Mouse (Mus musculus) neural tube, embryonic 12.5 days (tissue): ENCODE measurements at regions not wholly inside any gene's neighbourhood (a gene's known extent, or its start where the extent isn't known, plus 50 kb on each side); places are given as distances from the start of the nearest gene placed in this dataset.

Experiments used
- ATAC-seq: fragments of 200-750 bp; cut with Nextera tagmentation; 2 replicates; pipeline ENCODE4 v1.8.0; 2017; ENCODE audit warnings: low read depth, mild to moderate bottlenecking, moderate TSS enrichment, moderate library complexity; ENCODE audit not compliant: low FRiP score
- H3K27ac ChIP-seq: fragments of 300-500 bp; sonication (generic); 2 replicates; pipeline ENCODE4 v1.5.1; 2016
- H3K27me3 ChIP-seq: fragments of 300-500 bp; sonication (generic); replicated peaks from 2 replicates; pipeline ENCODE4 v1.6.1; 2016; ENCODE audit warnings: mild to moderate bottlenecking
- H3K36me3 ChIP-seq: fragments of 300-500 bp; sonication (generic); 2 replicates; pipeline ENCODE4 v1.6.1; 2016; ENCODE audit warnings: mild to moderate bottlenecking
- H3K4me1 ChIP-seq: fragments of 300-500 bp; sonication (generic); 2 replicates; pipeline ENCODE4 v1.6.1; 2016
- H3K4me2 ChIP-seq: fragments of 300-500 bp; sonication (generic); replicated peaks from 2 replicates; pipeline ENCODE4 v1.6.1; 2016; ENCODE audit warnings: mild to moderate bottlenecking
- H3K4me3 ChIP-seq: fragments of 300-500 bp; sonication (generic); 2 replicates; pipeline ENCODE4 v1.5.1; 2016
- H3K9ac ChIP-seq: fragments of 300-500 bp; sonication (generic); 2 replicates; pipeline ENCODE4 v1.6.1; 2016; ENCODE audit warnings: mild to moderate bottlenecking
- H3K9me3 ChIP-seq: fragments of 300-500 bp; sonication (generic); 2 replicates; pipeline ENCODE4 v1.6.1; 2016; ENCODE audit warnings: mild to moderate bottlenecking
- WGBS: fragments of 180-500 bp; shearing (Covaris S2); methylation state at CpG from one replicate; pipeline ENCODE4 v1.1.7; 2016; 5-methylcytosine and 5-hydroxymethylcytosine counted together

DNA sequence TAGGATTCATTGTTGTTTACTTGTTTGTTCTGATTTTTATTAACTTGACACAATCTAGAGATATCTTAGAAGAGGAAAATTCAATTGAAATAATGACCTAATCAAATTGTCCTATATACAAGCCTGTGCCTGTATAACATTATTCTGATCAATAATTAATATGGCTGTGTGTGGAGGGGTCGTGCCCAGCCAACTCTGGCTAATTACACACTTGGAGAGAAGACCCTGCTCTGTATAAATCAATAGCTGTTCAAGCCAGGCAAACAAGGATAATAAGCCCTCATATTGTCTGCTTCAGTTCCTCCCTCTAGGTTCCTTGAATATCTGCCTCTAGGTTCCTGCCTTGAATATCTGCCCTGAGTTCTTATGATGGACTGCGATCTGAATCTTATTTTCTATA is 355.5 kb downstream of the Cdh9 start:
- H3K27ac ChIP-seq = no peak overlapping the region
- no peak overlapping the region for H3K4me2 ChIP-seq
- 70% methylated on average over 2 of the region's 2 CpGs for WGBS

GRCm38 (mm10) chr15:17088644-17089228 is 360.2 kb downstream of the Cdh9 start:
- WGBS = 92% methylated on average over 5 of the region's 5 CpGs
- no peak for ATAC-seq

More for the DNA sequence above, 355.5 kb downstream of the Cdh9 start:
- Histone ChIP-seq H3K4me3 (no peak overlapping the region), H3K4me1 (no peaks in the 10 kb centered on the region), H3K9ac (no peak overlapping the region), H3K27me3 (no peaks in the 10 kb centered on the region), H3K9me3 (no peaks in the 10 kb centered on the region), H3K36me3 (no peaks in the 10 kb centered on the region)
- no peak for ATAC-seq

DNA sequence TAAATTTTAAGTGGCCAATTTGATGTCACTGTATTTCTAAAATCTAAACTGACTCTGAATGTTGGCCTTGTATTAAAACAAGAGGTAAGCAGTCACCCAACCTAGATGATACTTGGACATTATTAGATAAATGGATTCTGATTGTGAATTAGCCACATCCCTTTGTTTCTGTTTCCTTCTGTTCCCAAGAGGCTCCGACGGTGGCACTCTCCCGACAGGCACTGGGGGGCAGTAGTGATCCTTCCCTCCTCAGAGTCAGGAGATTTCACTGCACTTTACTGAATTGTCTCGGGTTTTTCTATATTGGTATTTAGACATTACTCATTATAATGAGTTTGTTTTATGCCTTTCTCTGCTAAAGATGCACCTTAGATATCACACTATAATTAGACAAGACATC is 370.4 kb downstream of the Cdh9 start:
- WGBS = 4% methylated on average over 4 of the region's 4 CpGs
- no peak overlapping the region for H3K9ac ChIP-seq
- no peak overlapping the region for H3K4me3 ChIP-seq
- H3K36me3 ChIP-seq = no peaks in the 10 kb centered on the region
- H3K4me2 ChIP-seq = no peak overlapping the region
- peak; percentile 82; the same call in 1 of the 2 replicates for ATAC-seq
- no peaks in the 10 kb centered on the region for H3K27me3 ChIP-seq
- peaks cover 6% of the 10 kb centered on the region; the same call in 1 of the 2 replicates for H3K9me3 ChIP-seq
- no peak overlapping the region for H3K27ac ChIP-seq
- H3K4me1 ChIP-seq = no peaks in the 10 kb centered on the region

More at GRCm38 (mm10) chr15:17088644-17089228, 360.2 kb downstream of the Cdh9 start:
- no peaks in the 10 kb centered on the region for H3K9me3 ChIP-seq
- H3K4me3 ChIP-seq = no peak overlapping the region
- no peak overlapping the region for H3K9ac ChIP-seq
- H3K4me2 ChIP-seq = no peak overlapping the region
- H3K4me1 ChIP-seq = no peaks in the 10 kb centered on the region
- H3K27me3 ChIP-seq = no peaks in the 10 kb centered on the region
- no peak overlapping the region for H3K27ac ChIP-seq
- H3K36me3 ChIP-seq = no peaks in the 10 kb centered on the region

GRCm38 (mm10) chr15:17101182-17101581 is 372.6 kb downstream of the Cdh9 start:
- H3K4me3 ChIP-seq = no peak overlapping the region
- H3K4me2 ChIP-seq = no peak overlapping the region
- H3K27me3 ChIP-seq = no peaks in the 10 kb centered on the region
- H3K4me1 ChIP-seq = no peaks in the 10 kb centered on the region
- H3K9ac ChIP-seq = no peak overlapping the region
- H3K36me3 ChIP-seq = no peaks in the 10 kb centered on the region
- WGBS = 87% methylated on average over 3 of the region's 3 CpGs
- H3K27ac ChIP-seq = no peak overlapping the region
- no peaks in the 10 kb centered on the region for H3K9me3 ChIP-seq
- no peak for ATAC-seq

DNA sequence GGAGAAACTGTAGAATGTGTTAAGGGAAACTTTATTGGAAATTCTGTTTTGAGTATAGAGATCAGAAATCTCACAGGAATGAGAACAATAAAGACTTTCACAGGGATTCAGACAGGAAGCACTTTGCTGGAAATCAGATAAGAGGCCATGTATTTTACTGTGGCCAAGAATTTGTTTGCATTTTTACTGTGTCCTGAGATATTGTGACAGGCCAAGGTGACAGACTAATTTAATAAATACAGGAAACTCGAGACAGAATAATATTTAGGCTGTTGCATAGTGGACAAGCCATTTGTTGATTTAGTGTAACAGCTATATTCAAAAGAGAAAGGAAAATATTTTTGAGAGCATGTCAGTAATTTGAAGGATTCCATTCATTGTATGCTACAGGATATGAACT is 407.2 kb downstream of the Cdh9 start:
- no peak overlapping the region for H3K9ac ChIP-seq
- no peak for ATAC-seq
- WGBS = 43% methylated on average over 1 of the region's 1 CpGs

DNA sequence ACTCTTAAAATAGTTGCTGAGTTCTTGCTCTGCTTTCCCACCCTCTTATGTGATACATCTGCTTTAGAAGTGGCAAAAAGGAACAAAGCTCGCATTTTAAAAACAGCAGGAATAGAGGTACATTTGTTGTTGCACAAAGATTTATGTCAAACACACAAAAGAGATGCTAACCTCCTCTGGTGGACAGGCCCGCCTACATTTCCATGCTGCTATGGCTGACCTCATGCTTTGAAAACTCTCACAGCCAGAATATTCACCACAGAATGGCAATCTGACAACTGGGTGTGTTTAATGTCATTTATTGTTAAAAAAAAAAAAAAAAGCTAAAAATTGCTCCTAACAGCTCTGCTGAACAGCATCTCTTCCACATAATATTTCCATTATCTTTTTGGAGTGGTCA is 451.6 kb downstream of the Cdh9 start:
- Histone ChIP-seq H3K9me3 (no peaks in the 10 kb centered on the region), H3K4me1 (no peaks in the 10 kb centered on the region), H3K4me2 (no peak overlapping the region), H3K36me3 (no peaks in the 10 kb centered on the region), H3K27ac (no peak overlapping the region), H3K27me3 (no peaks in the 10 kb centered on the region), H3K4me3 (no peak overlapping the region), H3K9ac (no peak overlapping the region)
- 31% methylated on average over 2 of the region's 2 CpGs for WGBS
- no peak for ATAC-seq

More for the DNA sequence above, 407.2 kb downstream of the Cdh9 start:
- H3K36me3 ChIP-seq = no peaks in the 10 kb centered on the region
- H3K27ac ChIP-seq = no peak overlapping the region
- H3K4me3 ChIP-seq = no peak overlapping the region
- no peaks in the 10 kb centered on the region for H3K27me3 ChIP-seq
- no peaks in the 10 kb centered on the region for H3K4me1 ChIP-seq
- no peaks in the 10 kb centered on the region for H3K9me3 ChIP-seq
- H3K4me2 ChIP-seq = no peak overlapping the region

DNA sequence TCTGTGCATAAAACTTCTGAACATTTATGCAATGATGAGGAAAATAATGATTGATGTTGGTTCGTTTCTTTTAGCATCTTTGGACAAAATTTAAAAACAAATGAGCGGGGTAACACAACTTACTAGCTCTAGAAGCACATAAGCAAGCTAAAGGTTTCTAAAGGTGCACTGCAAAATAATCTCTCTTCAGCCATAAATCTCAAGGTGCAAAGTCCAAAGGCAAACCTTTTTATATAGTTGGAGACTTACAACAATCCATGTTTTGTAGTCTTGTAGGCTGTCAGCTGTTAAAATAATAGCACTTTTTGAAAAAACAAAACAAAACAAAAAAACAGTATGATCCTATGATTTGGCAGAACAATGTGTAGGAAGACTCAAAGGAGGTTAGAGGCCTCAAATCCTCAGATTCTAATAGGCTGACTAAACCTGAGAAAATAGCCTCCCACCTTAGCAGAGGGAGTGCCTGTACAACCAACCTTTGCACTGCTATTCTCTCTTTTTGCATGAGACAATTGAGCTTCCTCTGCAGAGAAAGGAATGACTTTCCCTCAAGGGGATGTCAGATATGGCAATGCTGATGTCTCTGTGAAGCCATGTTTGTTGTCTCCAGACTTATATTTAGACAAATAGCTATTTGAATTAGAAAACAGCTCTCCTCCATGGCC is 452.9 kb downstream of the Cdh9 start:
- H3K27ac ChIP-seq = no peak overlapping the region

GRCm38 (mm10) chr15:17195439-17195838 is 466.9 kb downstream of the Cdh9 start:
- WGBS = 64% methylated on average over 5 of the region's 5 CpGs
- H3K27me3 ChIP-seq = no peaks in the 10 kb centered on the region
- no peaks in the 10 kb centered on the region for H3K9me3 ChIP-seq
- no peak; the same call in 1 of the 2 replicates for ATAC-seq
- H3K9ac ChIP-seq = no peak overlapping the region
- H3K4me2 ChIP-seq = no peak overlapping the region
- no peaks in the 10 kb centered on the region for H3K4me1 ChIP-seq
- no peak overlapping the region for H3K27ac ChIP-seq
- no peak overlapping the region for H3K4me3 ChIP-seq
- no peaks in the 10 kb centered on the region for H3K36me3 ChIP-seq

More for the DNA sequence above, 452.9 kb downstream of the Cdh9 start:
- no peak for ATAC-seq
- H3K4me3 ChIP-seq = no peak overlapping the region
- WGBS = 84% methylated on average over 2 of the region's 2 CpGs
- H3K4me1 ChIP-seq = no peaks in the 10 kb centered on the region
- no peak overlapping the region for H3K9ac ChIP-seq
- H3K4me2 ChIP-seq = no peak overlapping the region
- H3K36me3 ChIP-seq = no peaks in the 10 kb centered on the region
- no peaks in the 10 kb centered on the region for H3K27me3 ChIP-seq
- H3K9me3 ChIP-seq = no peaks in the 10 kb centered on the region

DNA sequence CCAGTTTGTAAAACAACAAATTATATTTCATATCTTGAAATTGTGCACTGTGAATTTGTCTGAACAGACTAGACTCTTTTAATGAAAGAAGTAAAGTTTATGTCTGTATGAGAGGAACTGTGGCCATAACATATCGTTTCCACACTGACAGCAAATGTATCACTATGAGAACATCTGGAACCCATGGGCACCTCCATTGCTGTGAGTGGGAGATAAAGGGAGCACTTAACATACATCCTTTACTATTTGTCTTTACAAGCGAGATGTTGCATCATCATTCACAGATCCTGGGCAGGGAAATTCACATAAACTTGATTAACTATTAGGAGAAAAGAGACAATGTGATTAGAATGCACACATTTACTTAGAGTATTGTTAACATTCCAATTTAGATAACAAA is 476.2 kb downstream of the Cdh9 start:
- no peaks in the 10 kb centered on the region for H3K27me3 ChIP-seq
- H3K9me3 ChIP-seq = no peaks in the 10 kb centered on the region
- no peak overlapping the region for H3K27ac ChIP-seq
- no peak overlapping the region for H3K4me3 ChIP-seq
- no peaks in the 10 kb centered on the region for H3K36me3 ChIP-seq
- 80% methylated on average over 2 of the region's 2 CpGs for WGBS
- no peaks in the 10 kb centered on the region for H3K4me1 ChIP-seq
- no peak overlapping the region for H3K9ac ChIP-seq
- H3K4me2 ChIP-seq = no peak overlapping the region
- no peak for ATAC-seq

- H3K36me3 ChIP-seq = no peaks in the 10 kb centered on the region
- no peak overlapping the region for H3K27ac ChIP-seq
- no peak overlapping the region for H3K9ac ChIP-seq
- no peak for ATAC-seq
- no peak overlapping the region for H3K4me2 ChIP-seq
- no peak overlapping the region for H3K4me3 ChIP-seq
- H3K4me1 ChIP-seq = no peaks in the 10 kb centered on the region
- H3K9me3 ChIP-seq = no peaks in the 10 kb centered on the region
- 73% methylated on average over 3 of the region's 3 CpGs for WGBS
- H3K27me3 ChIP-seq = no peaks in the 10 kb centered on the region
Measured at GRCm38 (mm10) chr15:17245096-17245495, 516.5 kb downstream of the Cdh9 start.

DNA sequence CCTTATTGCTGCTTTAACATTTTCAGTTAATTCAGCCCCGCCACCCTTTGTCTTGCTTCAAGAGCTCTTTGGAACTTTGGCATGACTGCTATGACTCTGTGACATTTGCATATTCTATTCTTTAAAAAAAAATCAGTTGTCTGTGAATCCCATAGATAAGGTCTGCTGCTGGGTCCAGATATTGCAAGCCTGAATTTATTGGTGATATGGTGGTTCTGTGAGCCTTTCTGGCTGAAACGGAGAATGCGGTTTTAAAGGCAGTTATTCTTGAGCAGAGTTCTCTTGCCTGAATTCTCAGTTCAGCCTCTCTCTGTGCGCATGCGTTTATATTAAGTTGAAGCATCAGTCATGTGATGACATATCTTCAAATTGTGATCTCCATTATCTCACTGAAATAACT is 560.7 kb downstream of the Cdh9 start:
- no peaks in the 10 kb centered on the region for H3K4me1 ChIP-seq
- no peak overlapping the region for H3K4me2 ChIP-seq
- 90% methylated on average over 5 of the region's 5 CpGs for WGBS
- H3K27ac ChIP-seq = no peak overlapping the region
- H3K9ac ChIP-seq = no peak overlapping the region
- H3K36me3 ChIP-seq = no peaks in the 10 kb centered on the region
- no peak for ATAC-seq
- no peaks in the 10 kb centered on the region for H3K27me3 ChIP-seq
- H3K9me3 ChIP-seq = no peaks in the 10 kb centered on the region
- H3K4me3 ChIP-seq = no peak overlapping the region
